Mouse (Mus musculus) heart, embryonic 13.5 days (tissue): Measurements from ENCODE around the gene Fxyd5. TPM values are rescaled to one million over a fixed set of nuclear protein-coding genes. Genes with fewer than 3 reads are reported as not detected.

Experiments
- ATAC-seq: fragments of 200-750 bp; cut with Nextera tagmentation; 2 replicates; pipeline ENCODE4 v1.8.0; 2017; ENCODE audit warnings: moderate TSS enrichment; ENCODE audit not compliant: insufficient number of reproducible peaks, low FRiP score, low TSS enrichment; ENCODE audit errors: extremely low read depth
- H3K27ac ChIP-seq: fragments of 300-500 bp; sonication (generic); replicated peaks from 2 replicates; pipeline ENCODE4 v1.5.1; 2015; ENCODE audit warnings: moderate library complexity, mild to moderate bottlenecking, inconsistent platforms
- H3K27me3 ChIP-seq: fragments of 300-500 bp; sonication (generic); replicated peaks from 2 replicates; pipeline ENCODE4 v1.6.1; 2015; ENCODE audit warnings: mild to moderate bottlenecking, inconsistent platforms
- H3K36me3 ChIP-seq: fragments of 300-500 bp; sonication (generic); 2 replicates; pipeline ENCODE4 v1.6.1; 2015; ENCODE audit warnings: mild to moderate bottlenecking, inconsistent platforms
- H3K4me1 ChIP-seq: fragments of 300-500 bp; sonication (generic); 2 replicates; pipeline ENCODE4 v1.6.1; 2015; ENCODE audit warnings: inconsistent platforms
- H3K4me2 ChIP-seq: fragments of 300-500 bp; sonication (generic); 2 replicates; pipeline ENCODE4 v1.6.1; 2015; ENCODE audit warnings: inconsistent platforms, mild to moderate bottlenecking, moderate library complexity
- H3K4me3 ChIP-seq: fragments of 300-500 bp; sonication (generic); 2 replicates; pipeline ENCODE4 v1.5.1; 2015; ENCODE audit warnings: moderate library complexity, mild to moderate bottlenecking, inconsistent platforms
- H3K9ac ChIP-seq: fragments of 300-500 bp; sonication (generic); 2 replicates; pipeline ENCODE4 v1.6.1; 2015; ENCODE audit warnings: inconsistent platforms, mild to moderate bottlenecking, moderate library complexity
- H3K9me3 ChIP-seq: fragments of 300-500 bp; sonication (generic); 2 replicates; pipeline ENCODE4 v1.6.1; 2016; ENCODE audit warnings: inconsistent platforms
- WGBS: fragments of 180-500 bp; shearing (Covaris S2); methylation state at CpG from one replicate; pipeline ENCODE4 v1.1.7; 2015; ENCODE audit warnings: mixed read lengths; 5-methylcytosine and 5-hydroxymethylcytosine counted together
- polyA plus RNA-seq: library from polyadenylated mRNA; unstranded; fragments of >200 nt; fragmentation: Nextera tagmentation; extraction: Ambion mirVana; gene quantifications from 2 replicates; pipeline ENCODE4 v1.2.1, GENCODE M21; 2015

The Fxyd5 gene
- polyA plus RNA-seq, 1 experiment from 2014 or later = 35.5 TPM

GRCm38 (mm10) chr7:31079670-31080069, 37.4 kb upstream of the Fxyd5 start:
- no peak overlapping the region for H3K27ac ChIP-seq
- ATAC-seq = no peak
- H3K4me1 ChIP-seq = peaks cover 4% of the 10 kb centered on the region; the same call in 1 of the 2 replicates
- H3K9ac ChIP-seq = no peak overlapping the region
- H3K4me2 ChIP-seq = no peak overlapping the region
- H3K4me3 ChIP-seq = no peak overlapping the region
- WGBS = 78% methylated on average over 8 of the region's 8 CpGs
- H3K27me3 ChIP-seq = no peaks in the 10 kb centered on the region; the same call in 1 of the 2 replicates
- no peaks in the 10 kb centered on the region for H3K9me3 ChIP-seq
- H3K36me3 ChIP-seq = no peaks in the 10 kb centered on the region

GRCm38 (mm10) chr7:31077885-31078445, 35.7 kb upstream of the Fxyd5 start:
- H3K27ac ChIP-seq = no peak overlapping the region
- H3K27me3 ChIP-seq = no peaks in the 10 kb centered on the region; the same call in 1 of the 2 replicates
- 0 out of 2 replicates have a peak, but pooled peaks cover 3% of the 10 kb centered on the region for H3K4me1 ChIP-seq
- ATAC-seq = no peak
- no peak overlapping the region for H3K9ac ChIP-seq
- no peak overlapping the region for H3K4me2 ChIP-seq
- no peak overlapping the region for H3K4me3 ChIP-seq
- 37% methylated on average over 5 of the region's 5 CpGs for WGBS
- no peaks in the 10 kb centered on the region for H3K9me3 ChIP-seq
- H3K36me3 ChIP-seq = no peaks in the 10 kb centered on the region

- Histone ChIP-seq H3K36me3 (no peaks in the 10 kb centered on the region), H3K4me1 (0 out of 2 replicates have a peak, but pooled peaks cover 3% of the 10 kb centered on the region), H3K4me2 (no peak overlapping the region), H3K4me3 (no peak overlapping the region), H3K27ac (no peak overlapping the region), H3K9ac (no peak overlapping the region), H3K27me3 (no peaks in the 10 kb centered on the region; the same call in 1 of the 2 replicates), H3K9me3 (no peaks in the 10 kb centered on the region)
- 47% methylated on average over 6 of the region's 6 CpGs for WGBS
- ATAC-seq = no peak
Measured at GRCm38 (mm10) chr7:31077470-31077869, 35.2 kb upstream of the Fxyd5 start.

GRCm38 (mm10) chr7:31076492-31076891, 34.2 kb upstream of the Fxyd5 start, which contains the start of gene Fxyd3:
Fxyd3 (minus strand) TSS chr7:31076704.
- Histone ChIP-seq H3K4me2 (no peak within 1 kb of the TSS), H3K4me3 (no peak within 1 kb of the TSS), H3K27ac (no peak within 1 kb of the TSS), H3K9me3 (no peaks in the 10 kb centered on the region), H3K9ac (no peak within 1 kb of the TSS), H3K36me3 (no peaks in the 10 kb centered on the region), H3K4me1 (0 out of 2 replicates have a peak, but pooled peaks cover 3% of the 10 kb centered on the region), H3K27me3 (no peaks in the 10 kb centered on the region; the same call in 1 of the 2 replicates)
- 58% methylated on average over 5 of the region's 5 CpGs for WGBS
- ATAC-seq = no peak

- Histone ChIP-seq H3K4me1 (peaks cover 10% of the 10 kb centered on the region; the same call in 1 of the 2 replicates), H3K9ac (no peak overlapping the region), H3K36me3 (no peaks in the 10 kb centered on the region), H3K4me2 (no peak overlapping the region), H3K4me3 (no peak overlapping the region), H3K27ac (no peak overlapping the region), H3K9me3 (no peaks in the 10 kb centered on the region), H3K27me3 (no peaks in the 10 kb centered on the region; the same call in 1 of the 2 replicates)
- 71% methylated on average over 5 of the region's 5 CpGs for WGBS
- ATAC-seq = no peak
Measured at GRCm38 (mm10) chr7:31074713-31075069, 32.4 kb upstream of the Fxyd5 start.

GRCm38 (mm10) chr7:31074061-31074712, 31.9 kb upstream of the Fxyd5 start:
- H3K9me3 ChIP-seq = no peaks in the 10 kb centered on the region
- peaks cover 10% of the 10 kb centered on the region; the same call in 1 of the 2 replicates for H3K4me1 ChIP-seq
- H3K27ac ChIP-seq = no peak overlapping the region
- H3K4me3 ChIP-seq = no peak overlapping the region
- no peak overlapping the region for H3K4me2 ChIP-seq
- no peaks in the 10 kb centered on the region for H3K36me3 ChIP-seq
- no peak for ATAC-seq
- H3K9ac ChIP-seq = no peak overlapping the region; the same call in 1 of the 2 replicates
- no peaks in the 10 kb centered on the region; the same call in 1 of the 2 replicates for H3K27me3 ChIP-seq
- WGBS = 64% methylated on average over 7 of the region's 7 CpGs

- no peak overlapping the region for H3K27ac ChIP-seq
- peaks cover 10% of the 10 kb centered on the region; the same call in 1 of the 2 replicates for H3K4me1 ChIP-seq
Measured at GRCm38 (mm10) chr7:31073546-31073945, 31.3 kb upstream of the Fxyd5 start.

GRCm38 (mm10) chr7:31072326-31072725, 30.0 kb upstream of the Fxyd5 start:
- Histone ChIP-seq H3K9me3 (no peaks in the 10 kb centered on the region), H3K27me3 (no peaks in the 10 kb centered on the region; the same call in 1 of the 2 replicates), H3K4me1 (peaks cover 20% of the 10 kb centered on the region), H3K36me3 (no peaks in the 10 kb centered on the region), H3K9ac (no peak overlapping the region), H3K4me2 (no peak overlapping the region), H3K27ac (no peak overlapping the region), H3K4me3 (no peak overlapping the region)
- no peak for ATAC-seq
- WGBS = 44% methylated on average over 9 of the region's 9 CpGs

More at GRCm38 (mm10) chr7:31073546-31073945, 31.3 kb upstream of the Fxyd5 start:
- no peak overlapping the region for H3K4me2 ChIP-seq
- ATAC-seq = no peak
- H3K4me3 ChIP-seq = no peak overlapping the region
- H3K36me3 ChIP-seq = no peaks in the 10 kb centered on the region
- H3K27me3 ChIP-seq = no peaks in the 10 kb centered on the region; the same call in 1 of the 2 replicates
- H3K9me3 ChIP-seq = no peaks in the 10 kb centered on the region
- H3K9ac ChIP-seq = no peak overlapping the region

- no peaks in the 10 kb centered on the region for H3K36me3 ChIP-seq
- H3K9ac ChIP-seq = no peak overlapping the region
- no peak overlapping the region for H3K4me2 ChIP-seq
- H3K27me3 ChIP-seq = no peaks in the 10 kb centered on the region; the same call in 1 of the 2 replicates
- H3K27ac ChIP-seq = no peak overlapping the region
- H3K4me1 ChIP-seq = peaks cover 20% of the 10 kb centered on the region
- no peaks in the 10 kb centered on the region for H3K9me3 ChIP-seq
- no peak for ATAC-seq
- WGBS = 73% methylated on average over 6 of the region's 6 CpGs
- H3K4me3 ChIP-seq = no peak overlapping the region
Measured at GRCm38 (mm10) chr7:31070324-31070723, 28.0 kb upstream of the Fxyd5 start.

- peaks cover 20% of the 10 kb centered on the region for H3K4me1 ChIP-seq
- H3K9ac ChIP-seq = no peak overlapping the region
- no peak for ATAC-seq
- peaks cover 5% of the 10 kb centered on the region; the same call in 1 of the 2 replicates for H3K27me3 ChIP-seq
- H3K4me2 ChIP-seq = no peak overlapping the region
- H3K9me3 ChIP-seq = no peaks in the 10 kb centered on the region
- no peaks in the 10 kb centered on the region for H3K36me3 ChIP-seq
- WGBS = 84% methylated on average over 14 of the region's 14 CpGs
- H3K4me3 ChIP-seq = no peak overlapping the region
- H3K27ac ChIP-seq = no peak overlapping the region
Measured at GRCm38 (mm10) chr7:31069491-31069890, 27.2 kb upstream of the Fxyd5 start.

GRCm38 (mm10) chr7:31067836-31068235, 25.6 kb upstream of the Fxyd5 start:
- Histone ChIP-seq H3K9me3 (no peaks in the 10 kb centered on the region), H3K27me3 (peaks cover 7% of the 10 kb centered on the region; the same call in 1 of the 2 replicates), H3K4me2 (no peak overlapping the region), H3K4me3 (no peak overlapping the region), H3K36me3 (no peaks in the 10 kb centered on the region), H3K9ac (no peak overlapping the region), H3K4me1 (peaks cover 16% of the 10 kb centered on the region), H3K27ac (no peak overlapping the region)
- 44% methylated on average over 5 of the region's 5 CpGs for WGBS
- no peak for ATAC-seq
